Mouse (Mus musculus): Measurements from ENCODE around the gene Asl. TPM values are rescaled to one million over a fixed set of nuclear protein-coding genes. Genes with fewer than 3 reads are reported as not detected.

Gene Asl
- total and polyA plus RNA-seq, 3 experiments = 3.2 to 5.9 (median 4.6) TPM

- Histone ChIP-seq H3K4me3 (peak overlapping the region; percentile 65), H3K27ac (peak overlapping the region; percentile 72), H3K27me3 (ENCODE audit: control insufficient read depth, insufficient read depth, low read length) (no peaks in the 10 kb centered on the region), H3K9ac (ENCODE audit: low read depth, low read length) (peak overlapping the region; percentile 72), H3K36me3 (ENCODE audit: control insufficient read depth, insufficient read depth, low read length) (no peaks in the 10 kb centered on the region), H3K4me1 (ENCODE audit: control insufficient read depth, insufficient read depth, low read length) (peaks cover 1% of the 10 kb centered on the region; the same call in 1 of the 2 replicates), H3K79me2 (replicated peaks; ENCODE audit: control insufficient read depth, insufficient read depth, low read length) (no peaks in the 10 kb centered on the region)
- intact Hi-C loops (cut with DNase I) = loop anchor here (1.0 kb wide), 3 partner anchors 14 to 139 kb away; no protein-coding TSS in a partner anchor
- DNase-seq = peak; percentile 83 to 90
- WGBS = under 1% methylated on average over 32 of the region's 32 CpGs
- TF ChIP-seq EP300 (IDR thresholded peaks at IDR 0.05; ENCODE audit: insufficient read depth, low read depth, low read length) = peak; percentile 75; the same call in 1 of the 2 replicates
- peak; percentile 62 for TF ChIP-seq POLR2A (IDR thresholded peaks at IDR 0.05; ENCODE audit: insufficient read depth, low read depth, low read length)
- peak; percentile 89 for TF ChIP-seq CTCF (IDR thresholded peaks at IDR 0.05)
These were observed 5.1 kb downstream of the Asl start for GRCm38 (mm10) chr5:130023767-130024539.

GRCm38 (mm10) chr5:130023067-130023766 lies 5.8 kb downstream of the Asl start:
- Histone ChIP-seq H3K4me3 (peak overlapping the region; percentile 65), H3K79me2 (replicated peaks; ENCODE audit: control insufficient read depth, insufficient read depth, low read length) (no peaks in the 10 kb centered on the region), H3K27ac (peak overlapping the region; percentile 72), H3K36me3 (ENCODE audit: control insufficient read depth, insufficient read depth, low read length) (no peaks in the 10 kb centered on the region), H3K4me1 (ENCODE audit: control insufficient read depth, insufficient read depth, low read length) (peaks cover 1% of the 10 kb centered on the region; the same call in 1 of the 2 replicates), H3K27me3 (ENCODE audit: control insufficient read depth, insufficient read depth, low read length) (no peaks in the 10 kb centered on the region), H3K9ac (ENCODE audit: low read depth, low read length) (no peak overlapping the region)
- WGBS = 41% methylated on average over 12 of the region's 12 CpGs
- no peak for TF ChIP-seq CTCF (IDR thresholded peaks at IDR 0.05)
- TF ChIP-seq EP300 (IDR thresholded peaks at IDR 0.05; ENCODE audit: insufficient read depth, low read depth, low read length) = no peak
- TF ChIP-seq POLR2A (IDR thresholded peaks at IDR 0.05; ENCODE audit: insufficient read depth, low read depth, low read length) = no peak
- intact Hi-C loops (cut with DNase I) = loop anchor here (1.0 kb wide), 3 partner anchors 15 to 140 kb away; no protein-coding TSS in a partner anchor
- DNase-seq = no peak

DNA sequence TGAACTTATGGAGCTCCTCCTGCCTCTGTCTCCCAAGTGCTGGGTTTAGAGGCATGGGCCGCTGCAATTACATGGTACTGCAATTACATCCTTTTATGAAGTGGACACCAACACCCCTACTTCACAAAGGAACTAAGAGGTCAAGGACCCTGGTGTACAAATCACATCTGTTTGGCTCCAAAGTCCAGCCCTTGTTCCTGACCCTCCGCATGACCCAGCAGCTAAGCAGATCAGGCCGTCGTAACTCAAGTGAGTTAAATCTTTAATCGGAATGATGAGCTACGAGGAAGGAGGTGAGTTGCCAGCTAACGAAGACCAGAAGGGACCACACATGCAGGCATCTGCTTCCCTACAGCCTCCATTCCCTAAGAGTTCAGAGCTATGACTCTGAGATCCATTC lies 6.7 kb downstream of the Asl start:
- WGBS = 92% methylated on average over 7 of the region's 7 CpGs
- H3K27ac ChIP-seq = no peak overlapping the region
- peaks cover 1% of the 10 kb centered on the region; the same call in 1 of the 2 replicates for H3K4me1 ChIP-seq (ENCODE audit: control insufficient read depth, insufficient read depth, low read length)
- TF ChIP-seq CTCF (IDR thresholded peaks at IDR 0.05) (no peak), EP300 (IDR thresholded peaks at IDR 0.05; ENCODE audit: insufficient read depth, low read depth, low read length) (no peak), POLR2A (IDR thresholded peaks at IDR 0.05; ENCODE audit: insufficient read depth, low read depth, low read length) (no peak)
- intact Hi-C loops (cut with DNase I) = no loop called here
- no peaks in the 10 kb centered on the region for H3K79me2 ChIP-seq (replicated peaks; ENCODE audit: control insufficient read depth, insufficient read depth, low read length)
- H3K9ac ChIP-seq (ENCODE audit: low read depth, low read length) = no peak overlapping the region
- no peaks in the 10 kb centered on the region for H3K36me3 ChIP-seq (ENCODE audit: control insufficient read depth, insufficient read depth, low read length)
- no peak overlapping the region for H3K4me3 ChIP-seq
- no peak for DNase-seq
- no peaks in the 10 kb centered on the region for H3K27me3 ChIP-seq (ENCODE audit: control insufficient read depth, insufficient read depth, low read length)

DNA sequence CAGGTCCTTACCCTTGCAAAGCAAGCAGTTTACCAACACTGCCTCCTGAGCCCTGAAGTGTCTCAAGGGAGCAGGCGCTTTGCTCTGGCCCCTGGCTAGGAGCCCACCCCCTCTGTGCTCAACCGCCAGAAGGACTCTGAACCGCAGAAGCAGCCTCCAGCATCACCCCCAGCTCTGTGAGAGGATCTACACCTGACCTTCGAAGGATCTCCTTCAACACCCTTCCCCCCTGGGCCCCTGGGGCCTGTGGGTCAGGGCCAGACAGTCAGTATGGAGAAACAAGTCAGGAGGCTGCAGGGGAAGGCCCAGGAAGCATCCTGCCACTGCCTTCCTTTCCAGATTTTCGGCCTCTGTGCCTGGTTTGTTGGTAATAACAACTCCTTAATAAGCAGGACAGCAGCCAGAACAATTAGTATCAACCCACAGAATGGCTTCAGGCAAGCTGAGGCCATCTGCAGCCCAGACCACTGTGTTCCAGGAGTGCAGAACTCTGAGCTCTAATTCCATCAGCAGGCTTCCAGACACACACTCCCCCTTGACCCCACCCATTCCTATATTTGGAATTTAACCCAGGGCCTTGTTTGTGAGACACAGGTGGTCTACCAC lies 7.6 kb downstream of the Asl start:
- no peaks in the 10 kb centered on the region for H3K36me3 ChIP-seq (ENCODE audit: control insufficient read depth, insufficient read depth, low read length)
- H3K27me3 ChIP-seq (ENCODE audit: control insufficient read depth, insufficient read depth, low read length) = no peaks in the 10 kb centered on the region
- intact Hi-C loops (cut with DNase I) = no loop called here
- no peak overlapping the region for H3K9ac ChIP-seq (ENCODE audit: low read depth, low read length)
- H3K4me3 ChIP-seq = no peak overlapping the region
- WGBS = 59% methylated on average over 5 of the region's 5 CpGs
- no peak overlapping the region for H3K27ac ChIP-seq
- no peaks in the 10 kb centered on the region for H3K79me2 ChIP-seq (replicated peaks; ENCODE audit: control insufficient read depth, insufficient read depth, low read length)
- DNase-seq = no peak
- no peak for TF ChIP-seq POLR2A (IDR thresholded peaks at IDR 0.05; ENCODE audit: insufficient read depth, low read depth, low read length)
- TF ChIP-seq CTCF (IDR thresholded peaks at IDR 0.05) = no peak
- H3K4me1 ChIP-seq (ENCODE audit: control insufficient read depth, insufficient read depth, low read length) = peaks cover 1% of the 10 kb centered on the region; the same call in 1 of the 2 replicates

GRCm38 (mm10) chr5:130019461-130019860 lies 9.6 kb downstream of the Asl start:
- Histone ChIP-seq H3K79me2 (replicated peaks; ENCODE audit: control insufficient read depth, insufficient read depth, low read length) (no peaks in the 10 kb centered on the region), H3K4me3 (no peak overlapping the region), H3K9ac (ENCODE audit: low read depth, low read length) (no peak overlapping the region), H3K36me3 (ENCODE audit: control insufficient read depth, insufficient read depth, low read length) (no peaks in the 10 kb centered on the region), H3K27ac (no peak overlapping the region), H3K27me3 (ENCODE audit: control insufficient read depth, insufficient read depth, low read length) (no peaks in the 10 kb centered on the region), H3K4me1 (ENCODE audit: control insufficient read depth, insufficient read depth, low read length) (no peaks in the 10 kb centered on the region)
- TF ChIP-seq POLR2A (IDR thresholded peaks at IDR 0.05; ENCODE audit: insufficient read depth, low read depth, low read length) = no peak
- TF ChIP-seq EP300 (IDR thresholded peaks at IDR 0.05; ENCODE audit: insufficient read depth, low read depth, low read length) = no peak
- no peak for TF ChIP-seq CTCF (IDR thresholded peaks at IDR 0.05)
- WGBS = 66% methylated on average over 8 of the region's 8 CpGs
- DNase-seq = no peak
- intact Hi-C loops (cut with DNase I) = no loop called here

All from heart, adult 2 months (tissue).